Mouse (Mus musculus) intestine, embryonic 15.5 days (tissue): ENCODE measurements around the gene Cradd. TPM values are rescaled to one million over a fixed set of nuclear protein-coding genes. Genes with fewer than 3 reads are reported as not detected.

Experiments used
- ATAC-seq: fragments of 200-750 bp; cut with Nextera tagmentation; 2 replicates; pipeline ENCODE4 v1.8.0; 2017; ENCODE audit warnings: moderate TSS enrichment, moderate library complexity
- H3K27ac ChIP-seq: fragments of 300-500 bp; sonication (generic); 2 replicates; pipeline ENCODE4 v1.5.1; 2015; ENCODE audit warnings: mild to moderate bottlenecking, inconsistent platforms
- H3K27me3 ChIP-seq: fragments of 300-500 bp; sonication (generic); replicated peaks from 2 replicates; pipeline ENCODE4 v1.6.1; 2015; ENCODE audit warnings: inconsistent platforms
- H3K36me3 ChIP-seq: fragments of 300-500 bp; sonication (generic); 2 replicates; pipeline ENCODE4 v1.6.1; 2015; ENCODE audit warnings: inconsistent platforms
- H3K4me1 ChIP-seq: fragments of 300-500 bp; sonication (generic); replicated peaks from 2 replicates; pipeline ENCODE4 v1.6.1; 2015; ENCODE audit warnings: inconsistent platforms
- H3K4me2 ChIP-seq: fragments of 300-500 bp; sonication (generic); replicated peaks from 2 replicates; pipeline ENCODE4 v1.6.1; 2015; ENCODE audit warnings: mild to moderate bottlenecking, inconsistent platforms
- H3K4me3 ChIP-seq: fragments of 300-500 bp; sonication (generic); replicated peaks from 2 replicates; pipeline ENCODE4 v1.5.1; 2015; ENCODE audit warnings: inconsistent platforms
- H3K9ac ChIP-seq: fragments of 300-500 bp; sonication (generic); 2 replicates; pipeline ENCODE4 v1.6.1; 2015; ENCODE audit warnings: inconsistent platforms
- H3K9me3 ChIP-seq: fragments of 300-500 bp; sonication (generic); 2 replicates; pipeline ENCODE4 v1.6.1; 2016; ENCODE audit warnings: inconsistent platforms
- WGBS: fragments of 180-500 bp; shearing (Covaris S2); methylation state at CpG from one replicate; pipeline ENCODE4 v1.1.7; 2015; 5-methylcytosine and 5-hydroxymethylcytosine counted together
- polyA plus RNA-seq: library from polyadenylated mRNA; unstranded; fragments of >200 nt; fragmentation: Nextera tagmentation; extraction: Ambion mirVana; gene quantifications from 2 replicates; pipeline ENCODE4 v1.2.1, GENCODE M21; 2015

Gene Cradd
- polyA plus RNA-seq, 1 experiment from 2014 or later: 11.2 TPM

DNA sequence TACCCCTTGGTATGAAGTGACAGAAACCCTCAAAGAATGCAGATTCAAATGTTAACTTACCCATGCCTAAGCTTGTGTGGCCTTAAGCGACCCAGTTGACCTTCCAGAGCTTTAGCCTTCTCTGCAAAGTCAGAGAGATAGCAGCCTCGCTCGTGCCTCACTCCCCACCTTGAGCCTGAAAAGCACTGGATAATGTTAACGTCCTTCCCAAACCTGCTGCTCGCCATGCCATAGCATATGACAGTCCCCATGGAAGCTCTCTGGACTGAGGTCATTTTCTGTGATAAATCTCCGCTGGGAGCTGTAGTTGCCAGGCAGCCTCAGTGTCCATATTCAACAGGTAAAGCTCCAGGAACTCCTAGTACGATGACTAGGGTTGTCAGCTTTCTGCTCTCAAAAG lies 170.7 kb downstream of the Cradd start:
- Histone ChIP-seq H3K27me3 (no peaks in the 10 kb centered on the region), H3K27ac (no peak overlapping the region), H3K9ac (no peak overlapping the region), H3K9me3 (no peaks in the 10 kb centered on the region), H3K4me2 (no peak overlapping the region), H3K4me3 (no peak overlapping the region), H3K36me3 (no peaks in the 10 kb centered on the region), H3K4me1 (0 out of 2 replicates have a peak, but pooled peaks cover 5% of the 10 kb centered on the region)
- WGBS: 69% methylated on average over 7 of the region's 7 CpGs
- peak; percentile 34; the same call in 1 of the 2 replicates for ATAC-seq

DNA sequence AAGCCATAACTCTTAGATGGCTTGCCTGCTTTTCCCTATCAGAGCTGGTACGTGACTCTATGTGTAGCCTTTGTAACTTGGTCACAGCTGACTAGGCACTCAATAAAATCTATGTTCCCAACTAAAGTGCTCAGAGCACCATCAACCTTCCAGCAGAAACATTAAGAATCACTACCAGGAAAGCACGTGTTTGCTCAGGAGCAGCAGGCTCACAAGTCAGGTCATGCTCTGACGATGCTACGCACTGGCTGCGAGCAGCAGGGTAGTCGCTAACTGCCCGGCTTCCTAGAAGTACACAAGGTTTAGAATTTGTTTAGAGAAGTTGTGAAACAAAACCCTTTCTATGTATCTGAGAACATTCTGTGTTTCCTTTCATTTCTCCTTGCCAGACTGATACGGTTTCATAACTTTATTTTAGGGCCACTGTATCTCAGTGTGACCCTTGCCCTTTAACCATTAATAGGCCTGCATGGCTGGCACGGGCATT lies 171.4 kb downstream of the Cradd start:
- Histone ChIP-seq H3K4me1 (peaks cover 6% of the 10 kb centered on the region; the same call in 1 of the 2 replicates), H3K4me2 (no peak overlapping the region), H3K4me3 (no peak overlapping the region), H3K27ac (no peak overlapping the region), H3K27me3 (no peaks in the 10 kb centered on the region), H3K9ac (no peak overlapping the region), H3K9me3 (no peaks in the 10 kb centered on the region), H3K36me3 (no peaks in the 10 kb centered on the region)
- 59% methylated on average over 9 of the region's 9 CpGs for WGBS
- ATAC-seq: peak; percentile 74

DNA sequence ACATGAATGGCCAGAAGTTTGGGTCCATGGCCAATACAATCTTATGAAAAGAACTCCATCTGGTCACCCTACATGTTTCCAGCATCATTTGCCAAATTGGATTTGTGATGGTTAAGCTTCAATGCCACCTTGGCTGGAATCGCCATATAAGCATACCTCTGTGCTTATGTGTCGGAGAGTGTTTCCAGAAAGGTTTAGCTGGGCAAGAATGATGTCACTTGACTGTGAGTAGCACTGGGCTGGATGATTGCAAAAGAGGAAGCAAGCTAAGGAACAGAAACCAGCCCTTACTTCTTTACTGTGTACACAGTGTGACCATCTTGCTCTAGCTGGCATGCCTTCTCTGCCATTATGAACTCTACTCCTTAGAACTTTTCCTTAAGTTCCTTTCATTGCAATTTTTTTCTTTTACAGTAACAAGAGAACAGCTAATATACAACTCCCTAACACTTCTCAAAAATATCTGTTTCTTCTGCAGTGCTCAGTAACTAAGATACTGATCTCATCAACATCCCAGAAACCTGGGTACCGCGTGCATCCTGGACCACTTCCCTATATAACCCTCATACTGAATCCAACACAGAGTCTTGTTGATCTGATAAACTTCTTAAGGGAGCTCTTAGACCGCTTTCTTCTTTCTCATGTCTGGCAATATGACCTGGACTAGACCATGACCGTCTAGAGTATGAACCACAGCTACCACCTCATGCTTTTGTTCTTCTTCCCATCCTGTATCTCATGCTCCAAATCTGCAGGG lies 172.7 kb downstream of the Cradd start:
- ATAC-seq: no peak
- H3K4me1 ChIP-seq: peaks cover 19% of the 10 kb centered on the region
- H3K4me2 ChIP-seq: no peak overlapping the region
- H3K27me3 ChIP-seq: no peaks in the 10 kb centered on the region
- no peaks in the 10 kb centered on the region for H3K36me3 ChIP-seq
- H3K9ac ChIP-seq: no peak overlapping the region
- H3K27ac ChIP-seq: no peak overlapping the region
- H3K4me3 ChIP-seq: no peak overlapping the region
- no peaks in the 10 kb centered on the region for H3K9me3 ChIP-seq
- WGBS: 91% methylated on average over 6 of the region's 6 CpGs

DNA sequence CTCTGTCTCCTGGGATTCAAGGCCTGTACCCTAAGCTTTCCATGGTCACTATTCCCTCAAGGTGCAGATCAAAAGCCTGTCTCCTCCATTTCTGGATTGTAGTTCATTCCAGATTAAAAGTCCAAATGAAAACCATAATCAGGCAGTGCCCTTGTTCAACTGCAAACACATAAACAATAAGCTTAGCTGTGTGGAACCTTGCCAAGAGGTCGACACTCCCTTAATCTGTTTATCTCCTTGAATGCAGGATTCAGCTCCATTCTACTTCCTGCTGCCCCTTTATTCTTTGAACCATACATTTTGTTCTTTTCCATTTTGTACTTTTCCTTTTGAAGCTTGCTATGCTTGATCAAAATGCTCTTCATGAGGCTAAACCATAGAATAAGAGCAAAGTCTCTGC lies 174.3 kb downstream of the Cradd start:
- Histone ChIP-seq H3K9me3 (no peaks in the 10 kb centered on the region), H3K27me3 (no peaks in the 10 kb centered on the region), H3K4me1 (peaks cover 29% of the 10 kb centered on the region), H3K4me2 (no peak overlapping the region), H3K27ac (no peak overlapping the region), H3K4me3 (no peak overlapping the region), H3K36me3 (no peaks in the 10 kb centered on the region), H3K9ac (no peak overlapping the region)
- WGBS: 11% methylated on average over 1 of the region's 1 CpGs
- no peak for ATAC-seq

DNA sequence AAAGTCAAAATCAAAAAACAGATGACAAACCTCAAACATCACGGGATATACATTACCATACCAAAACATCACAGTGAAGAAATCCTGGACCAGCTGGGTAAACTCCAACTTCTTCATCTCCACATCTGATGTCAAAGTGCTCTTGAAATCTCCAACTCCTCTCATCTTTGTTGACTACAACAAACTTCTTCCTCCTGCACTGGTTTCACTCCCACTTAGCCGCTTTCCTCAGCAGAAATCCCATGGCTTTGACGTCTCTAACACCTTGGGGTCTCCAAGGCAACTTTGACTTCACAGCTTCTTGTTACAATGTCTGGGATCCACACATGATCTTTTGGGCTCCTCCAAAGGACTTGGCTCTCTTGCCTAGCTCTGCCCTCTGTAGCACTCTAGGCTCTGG lies 175.3 kb downstream of the Cradd start:
- H3K4me2 ChIP-seq: no peak overlapping the region
- H3K9ac ChIP-seq: no peak overlapping the region
- H3K27ac ChIP-seq: no peak overlapping the region
- H3K4me1 ChIP-seq: peaks cover 36% of the 10 kb centered on the region
- no peaks in the 10 kb centered on the region for H3K36me3 ChIP-seq
- no peak for ATAC-seq
- WGBS: 83% methylated on average over 3 of the region's 3 CpGs
- H3K9me3 ChIP-seq: no peaks in the 10 kb centered on the region
- H3K27me3 ChIP-seq: no peaks in the 10 kb centered on the region
- no peak overlapping the region for H3K4me3 ChIP-seq

DNA sequence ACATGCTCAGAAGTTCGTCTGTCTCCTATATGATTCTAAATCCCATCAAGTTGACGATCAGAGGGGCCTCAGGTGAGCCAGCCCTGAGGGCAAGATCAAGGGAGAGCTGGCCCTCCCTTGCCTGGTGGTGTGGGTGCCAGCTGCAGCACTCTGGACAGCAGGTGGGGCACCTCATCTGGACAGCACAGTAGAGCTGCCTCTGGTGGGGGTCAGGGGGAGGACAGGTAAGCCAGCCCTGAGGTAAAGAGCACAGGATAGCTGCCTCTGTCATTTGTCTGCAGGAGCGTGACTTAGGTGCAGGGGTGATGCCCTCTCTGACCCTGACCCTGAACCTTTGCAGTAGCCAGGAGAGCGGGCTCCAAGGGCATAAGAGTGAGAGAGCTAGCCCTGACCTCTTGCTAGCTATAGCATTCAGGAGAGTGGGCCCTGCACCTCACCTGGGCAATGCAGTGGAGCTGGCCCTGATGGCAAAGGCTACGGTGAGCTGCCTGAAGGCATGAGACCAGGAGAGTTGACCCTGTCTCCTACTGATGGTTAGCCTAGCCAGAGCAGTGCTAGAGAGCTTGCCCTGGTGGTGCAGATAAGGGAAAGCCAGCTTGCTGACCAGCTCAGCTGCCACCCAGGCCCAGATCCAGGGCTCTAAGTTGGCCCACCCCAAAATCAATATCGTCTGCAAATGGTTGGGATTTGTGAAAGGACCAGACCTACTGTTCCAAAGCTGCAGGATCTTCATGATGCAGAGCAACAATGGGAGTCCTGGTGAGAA lies 176.6 kb downstream of the Cradd start:
- no peak overlapping the region for H3K4me3 ChIP-seq
- peak overlapping the region; percentile 80 for H3K27ac ChIP-seq
- H3K4me2 ChIP-seq: peak overlapping the region; percentile 30
- H3K4me1 ChIP-seq: peaks cover 49% of the 10 kb centered on the region
- no peaks in the 10 kb centered on the region for H3K27me3 ChIP-seq
- ATAC-seq: peak; percentile 10
- no peaks in the 10 kb centered on the region for H3K9me3 ChIP-seq
- peak overlapping the region; percentile 10; the same call in 1 of the 2 replicates for H3K9ac ChIP-seq
- WGBS: 83% methylated on average over 6 of the region's 6 CpGs
- H3K36me3 ChIP-seq: no peaks in the 10 kb centered on the region

DNA sequence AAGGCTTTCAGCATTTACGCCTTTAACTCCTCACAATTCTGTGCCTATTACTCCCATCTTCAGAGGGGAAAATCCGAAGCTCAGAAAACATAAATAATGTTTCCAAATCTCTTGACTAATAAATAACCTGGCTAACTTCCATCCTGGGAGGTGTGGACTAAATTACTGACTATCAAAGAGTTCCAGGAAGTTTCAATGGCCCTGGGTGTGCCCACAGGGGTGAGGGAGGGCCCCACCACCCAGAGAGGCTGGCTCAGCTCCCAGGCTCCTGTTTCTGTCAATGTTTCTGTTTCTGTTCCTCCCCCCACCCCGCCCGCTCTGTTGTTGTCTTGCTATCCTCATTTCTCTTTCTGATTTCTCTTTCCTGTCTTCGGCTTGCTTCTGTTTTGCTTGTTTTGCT lies 177.4 kb downstream of the Cradd start:
- WGBS: 32% methylated on average over 5 of the region's 5 CpGs
- Histone ChIP-seq H3K27ac (peak overlapping the region; percentile 80), H3K4me2 (peak overlapping the region; percentile 30), H3K27me3 (no peaks in the 10 kb centered on the region), H3K4me3 (no peak overlapping the region), H3K9ac (no peak overlapping the region), H3K36me3 (no peaks in the 10 kb centered on the region), H3K4me1 (peaks cover 49% of the 10 kb centered on the region), H3K9me3 (no peaks in the 10 kb centered on the region)
- ATAC-seq: peak; percentile 85

DNA sequence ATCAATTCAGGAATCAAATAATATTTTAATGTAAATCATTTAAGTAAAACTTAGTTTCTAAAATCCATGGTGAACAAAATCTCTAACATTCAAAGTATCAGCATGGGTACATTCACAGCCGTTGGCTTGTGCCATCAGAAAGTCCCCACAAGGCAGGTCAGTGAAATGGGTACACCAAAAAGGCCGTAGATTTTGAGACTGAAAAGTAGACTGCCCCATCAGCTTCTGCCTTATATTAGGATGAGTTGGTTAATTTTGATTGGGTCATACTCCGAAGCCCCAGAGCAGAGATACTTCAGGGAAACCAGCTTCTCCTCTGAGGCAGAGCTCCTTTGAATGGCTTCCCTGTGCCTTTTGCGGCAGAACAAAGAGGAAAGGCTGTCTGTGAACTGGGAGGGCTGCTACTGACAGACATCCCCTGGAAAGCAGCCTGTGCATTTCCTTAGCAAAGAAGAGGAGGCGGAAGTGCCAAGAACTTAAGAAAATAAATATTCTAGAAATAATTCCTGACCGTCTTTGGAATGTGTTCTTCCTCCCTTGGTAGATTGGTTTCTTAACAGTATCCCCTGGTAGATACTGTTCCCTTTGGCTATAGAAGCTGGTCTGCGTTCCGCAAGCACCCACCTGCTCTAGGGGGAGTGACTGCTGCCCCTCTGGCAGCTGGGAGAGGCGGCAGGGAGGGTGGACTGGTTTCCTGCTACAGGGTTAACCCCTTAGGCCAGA lies 178.6 kb downstream of the Cradd start:
- WGBS: 37% methylated on average over 9 of the region's 9 CpGs
- H3K4me1 ChIP-seq: peaks cover 49% of the 10 kb centered on the region

DNA sequence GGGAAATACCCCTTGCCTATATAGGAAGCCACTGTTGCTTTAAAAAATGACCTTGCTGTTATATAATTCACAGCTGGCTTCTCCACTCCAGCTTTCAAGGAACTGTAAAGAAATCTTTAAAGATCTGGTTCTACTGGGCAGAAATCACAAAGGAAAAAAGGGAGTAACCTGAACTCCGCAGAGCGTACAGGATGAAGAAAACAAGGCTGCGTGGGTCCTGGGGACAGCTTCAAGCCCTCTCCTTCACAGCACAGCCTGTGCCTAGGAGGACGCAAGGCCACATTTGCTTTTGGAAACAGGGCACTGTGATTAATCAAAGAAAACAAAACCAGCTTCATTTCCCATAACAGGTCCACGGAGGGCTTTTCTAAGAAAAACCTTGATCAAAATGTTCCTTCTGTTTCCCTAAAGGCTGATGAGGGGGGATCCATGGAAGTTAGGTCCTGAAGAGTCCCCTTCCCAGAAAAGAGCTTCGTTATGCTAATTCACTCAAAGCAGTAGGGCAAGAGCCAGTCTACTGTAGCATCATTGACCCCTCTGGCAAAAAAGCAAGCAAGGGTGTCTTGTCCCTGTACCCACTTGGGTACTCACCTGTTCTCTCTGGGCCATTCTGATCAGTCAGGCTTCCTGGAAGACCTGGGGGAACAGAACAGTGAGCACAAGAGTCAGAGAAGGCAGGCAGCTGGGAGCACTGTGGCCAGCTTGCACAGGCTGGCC lies 179.4 kb downstream of the Cradd start:
- ATAC-seq: no peak
- no peaks in the 10 kb centered on the region for H3K36me3 ChIP-seq
- no peaks in the 10 kb centered on the region for H3K9me3 ChIP-seq
- 56% methylated on average over 6 of the region's 6 CpGs for WGBS
- no peaks in the 10 kb centered on the region for H3K27me3 ChIP-seq
- H3K9ac ChIP-seq: no peak overlapping the region
- H3K27ac ChIP-seq: no peak overlapping the region
- H3K4me3 ChIP-seq: no peak overlapping the region
- H3K4me1 ChIP-seq: peaks cover 45% of the 10 kb centered on the region
- H3K4me2 ChIP-seq: no peak overlapping the region

More for the DNA sequence above, 178.6 kb downstream of the Cradd start:
- Histone ChIP-seq H3K4me2 (peak overlapping the region; percentile 24; the same call in 1 of the 2 replicates), H3K27ac (peak overlapping the region; percentile 32), H3K9ac (no peak overlapping the region), H3K4me3 (no peak overlapping the region), H3K9me3 (no peaks in the 10 kb centered on the region), H3K27me3 (no peaks in the 10 kb centered on the region), H3K36me3 (no peaks in the 10 kb centered on the region)
- ATAC-seq: no peak; the same call in 1 of the 2 replicates

DNA sequence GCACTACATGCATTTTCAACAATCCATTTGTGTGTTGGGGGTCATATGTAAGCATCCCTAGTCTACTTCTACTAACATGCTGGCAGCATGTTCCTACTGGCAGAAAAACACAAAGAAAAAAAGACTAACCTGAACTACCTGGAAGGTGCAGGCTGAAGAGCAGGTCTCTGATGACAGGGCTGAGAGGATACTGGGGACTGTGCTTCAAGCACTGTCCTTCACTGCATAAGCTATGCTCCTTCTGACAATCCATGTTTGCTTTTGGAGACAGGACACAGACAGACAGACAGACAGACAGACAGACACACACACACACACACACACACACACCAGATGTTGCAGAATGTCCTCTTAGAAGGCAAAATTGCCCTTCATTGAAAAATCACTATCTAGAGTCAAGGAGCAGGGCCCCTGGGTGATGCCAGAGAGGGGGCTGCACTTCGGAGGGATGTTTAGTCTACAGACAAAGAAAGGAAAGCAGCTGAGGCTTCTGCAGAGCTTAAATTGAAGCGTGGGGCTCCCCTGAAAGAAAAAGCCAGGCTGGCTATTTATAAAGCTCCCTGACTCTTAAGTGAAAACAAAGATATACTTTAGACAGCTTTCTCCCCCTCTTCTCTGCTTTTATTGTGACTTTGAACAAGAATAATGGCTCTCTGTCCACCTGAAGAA lies 180.4 kb downstream of the Cradd start:
- H3K27ac ChIP-seq: peak overlapping the region; percentile 76
- H3K4me3 ChIP-seq: no peak overlapping the region
- H3K36me3 ChIP-seq: no peaks in the 10 kb centered on the region
- no peak overlapping the region for H3K9ac ChIP-seq
- H3K9me3 ChIP-seq: no peaks in the 10 kb centered on the region
- no peak for ATAC-seq
- peaks cover 44% of the 10 kb centered on the region for H3K4me1 ChIP-seq
- no peaks in the 10 kb centered on the region for H3K27me3 ChIP-seq
- 33% methylated on average over 2 of the region's 2 CpGs for WGBS
- peak overlapping the region; percentile 17; the same call in 1 of the 2 replicates for H3K4me2 ChIP-seq

DNA sequence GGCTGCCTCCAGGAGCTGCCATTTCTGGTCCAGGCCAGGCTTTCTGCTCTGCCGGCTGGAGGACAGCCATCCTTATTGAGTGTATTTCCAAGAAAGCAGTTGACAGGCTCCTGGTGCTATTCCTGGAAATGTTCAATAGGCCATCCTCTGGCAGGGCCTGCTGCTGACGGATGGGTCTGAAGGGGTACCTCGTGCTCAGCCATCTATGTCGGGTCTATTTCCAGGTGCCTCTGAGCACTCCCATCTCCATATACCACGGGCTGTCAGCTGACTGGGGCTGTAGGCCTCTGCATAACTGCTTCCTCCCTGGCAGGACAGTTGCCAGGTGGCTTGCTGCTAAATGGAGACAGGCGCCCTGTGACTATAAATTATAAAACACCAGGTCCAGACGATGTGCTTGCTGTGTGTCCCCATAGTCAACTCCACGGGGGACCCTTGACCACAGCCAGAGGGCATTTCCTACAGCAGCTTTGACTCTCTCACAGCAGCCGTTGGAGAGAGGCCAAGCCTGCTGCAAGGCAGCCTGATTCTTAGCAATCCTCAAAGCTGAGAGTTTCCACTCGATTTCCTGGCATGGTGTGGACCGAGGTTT lies 181.0 kb downstream of the Cradd start:
- WGBS: 27% methylated on average over 11 of the region's 11 CpGs
- H3K27me3 ChIP-seq: no peaks in the 10 kb centered on the region
- no peaks in the 10 kb centered on the region for H3K36me3 ChIP-seq
- ATAC-seq: peak; percentile 42
- H3K4me1 ChIP-seq: peaks cover 44% of the 10 kb centered on the region
- H3K4me3 ChIP-seq: no peak overlapping the region
- H3K4me2 ChIP-seq: 0 out of 2 replicates have a peak overlapping the region, but pooled peaks have one; percentile 17
- H3K27ac ChIP-seq: peak overlapping the region; percentile 76
- no peak overlapping the region for H3K9ac ChIP-seq
- H3K9me3 ChIP-seq: no peaks in the 10 kb centered on the region
